In genomic region chr3:116283996-116284395, GRCm38 (mm10) we compare ENCODE assay signal across 25 mouse cellular contexts. TPM values are rescaled to one million over a fixed set of nuclear protein-coding genes. Genes with fewer than 3 reads are reported as not detected.
"Had no signal": no experiment of that assay in that cellular context is flagged by ENCODE, and none has a peak within 500 bp of the region (broad histone marks: within the 10 kb centered on the region; RNA-seq: fewer than 3 reads in every experiment).

No protein-coding gene starts in this region.

- H3K4me2 ChIP-seq: heart, embryonic 12.5 days; hindbrain, embryonic 14.5 days; intestine, embryonic 15.5 days; limb, embryonic 12.5 days; liver, embryonic 11.5 days; liver, embryonic 13.5 days; liver, embryonic 15.5 days had no signal

- H3K4me3 ChIP-seq: gastrocnemius, adult 2 months; heart, adult 2 months; heart, embryonic 12.5 days; intestine, embryonic 15.5 days; layer of hippocampus, adult 2 months; left cerebral cortex, adult 2 months; limb, embryonic 10.5 days; limb, embryonic 12.5 days; liver, embryonic 13.5 days; liver, embryonic 15.5 days had no signal

- H3K36me3 ChIP-seq: heart, embryonic 12.5 days; intestine, embryonic 15.5 days; liver, embryonic 13.5 days; liver, embryonic 15.5 days had no signal

- H3K9ac ChIP-seq: heart, embryonic 12.5 days; hindbrain, embryonic 14.5 days; intestine, embryonic 15.5 days; limb, embryonic 12.5 days; liver, embryonic 13.5 days; liver, embryonic 15.5 days had no signal

- H3K9me3 ChIP-seq: heart, embryonic 12.5 days; intestine, embryonic 15.5 days; limb, embryonic 10.5 days; limb, embryonic 12.5 days; liver, embryonic 13.5 days; liver, embryonic 15.5 days had no signal

- ATAC-seq: hindbrain, embryonic 16.5 days; inflammation-experienced regulatory T-cells, adult 6 months; intestine, embryonic 15.5 days; intestine, postnatal 0 days had no signal

- H3K27ac ChIP-seq: gastrocnemius, adult 2 months; heart, adult 2 months; hindbrain, embryonic 14.5 days; intestine, embryonic 15.5 days; layer of hippocampus, adult 2 months; left cerebral cortex, adult 2 months; limb, embryonic 10.5 days; limb, embryonic 12.5 days; liver, embryonic 13.5 days; liver, embryonic 15.5 days had no signal

- H3K4me1 ChIP-seq: intestine, embryonic 15.5 days; limb, embryonic 10.5 days; limb, embryonic 12.5 days; liver, embryonic 13.5 days; liver, embryonic 15.5 days had no signal

- H3K27me3 ChIP-seq: heart, embryonic 12.5 days; intestine, embryonic 15.5 days; limb, embryonic 12.5 days; liver, embryonic 13.5 days; liver, embryonic 15.5 days had no signal

- DNase-seq: gastrocnemius, adult 2 months; gastrocnemius, postnatal 10 days; gastrocnemius, postnatal 25 days; heart, adult 2 months; heart, postnatal 10 days; heart, postnatal 4 days; kidney, adult 18-20 months; kidney, adult 8-10 months; kidney, postnatal 10 days; kidney, postnatal 25 days; kidney, postnatal 4 days; liver; liver, embryonic 13.5 days had no signal

RNA-seq across cellular contexts. Expression of gene Gpr88, which starts 30.7 kb away (rescaled TPM):
- polyA plus RNA-seq: heart, embryonic 12.5 days; inflammation-experienced regulatory T-cells, adult 6 months had no signal
